Mouse (Mus musculus): ENCODE results near the gene Olfr918. TPM values are rescaled to one million over a fixed set of nuclear protein-coding genes. Genes with fewer than 3 reads are reported as not detected.

The Olfr918 gene
- not detected for total RNA-seq (2022)

GRCm38 (mm10) chr9:38674501-38674900 is at the start of gene Olfr918:
Gene Olfr918 (minus strand): TSS chr9:38674601.
- no peak for DNase-seq (ENCODE audit: low spot score in 2 of 2)

DNA sequence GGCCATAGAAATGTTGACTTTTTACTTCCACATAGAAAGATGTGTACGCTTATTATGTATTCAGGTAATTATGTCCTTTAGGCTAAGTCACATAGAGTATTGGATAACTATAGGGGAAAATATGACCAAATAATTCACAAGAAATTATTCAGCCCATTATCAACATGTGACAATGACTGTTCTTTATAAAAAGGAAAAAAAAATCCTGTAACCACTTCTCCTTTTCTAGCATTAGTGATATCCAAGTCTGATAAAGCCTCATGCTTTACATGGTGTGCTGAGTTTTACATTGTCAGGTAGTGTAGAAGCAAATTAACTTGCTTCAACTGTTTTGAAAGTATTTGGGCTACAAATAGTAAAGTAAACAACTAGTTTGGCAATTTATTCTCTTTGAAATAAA is 49.6 kb upstream of the Olfr918 start:
- DNase-seq (ENCODE audit: low spot score in 2 of 2): no peak

DNA sequence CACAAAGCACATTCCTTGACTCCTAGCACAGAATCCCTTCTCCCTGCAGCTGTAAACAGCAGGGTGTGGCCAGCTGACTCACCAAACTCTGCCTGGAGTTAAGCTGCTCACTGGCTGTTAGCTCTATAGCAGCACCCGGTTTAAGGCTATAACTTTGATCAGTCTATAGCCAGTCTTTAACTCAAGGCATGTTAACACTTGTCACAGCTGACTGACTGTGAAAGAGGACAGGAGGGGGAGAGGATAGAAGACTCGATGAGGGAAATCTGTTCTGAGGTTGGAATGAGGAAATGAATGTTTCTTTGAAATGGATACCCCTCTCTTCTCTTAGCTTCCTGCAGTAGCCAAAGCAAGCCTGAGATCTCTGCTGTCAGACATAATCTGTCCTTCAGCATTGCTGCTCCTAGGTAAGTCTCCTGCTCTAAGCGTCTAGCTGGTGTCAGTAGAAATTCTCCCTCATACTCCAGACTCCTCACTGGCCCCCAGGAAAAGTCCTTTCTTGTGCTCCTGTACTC is 44.6 kb upstream of the Olfr918 start:
- DNase-seq (ENCODE audit: low spot score in 2 of 2): no peak

DNA sequence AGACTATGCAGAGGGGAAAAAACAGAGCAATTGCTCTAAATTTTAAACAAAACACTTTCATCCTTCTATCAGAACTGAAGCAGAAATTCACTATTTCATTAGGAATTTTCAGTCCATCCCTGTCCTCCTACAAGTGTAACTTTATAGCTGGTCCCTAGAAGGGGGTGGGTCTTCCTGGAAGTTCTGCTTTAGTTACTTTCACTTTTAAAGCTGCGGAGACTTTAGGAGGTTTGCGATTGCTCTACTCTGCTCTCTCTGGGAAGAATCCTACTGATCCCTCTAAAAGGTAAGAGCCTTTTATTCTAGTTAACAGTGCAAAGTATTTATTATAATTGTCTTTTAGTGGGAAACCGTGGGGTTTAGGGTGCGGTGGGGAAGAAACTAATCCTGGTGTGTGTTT is 43.7 kb upstream of the Olfr918 start, which contains the start of gene Vwa5a:
TSS of gene Vwa5a (plus strand) at position 167 of the 400 bp plus-strand sequence.
- DNase-seq (ENCODE audit: low spot score in 2 of 2): no peak

- no peak for DNase-seq (ENCODE audit: low spot score in 2 of 2)
Observed at GRCm38 (mm10) chr9:38672887-38673286, 1.5 kb downstream of the Olfr918 start.

DNA sequence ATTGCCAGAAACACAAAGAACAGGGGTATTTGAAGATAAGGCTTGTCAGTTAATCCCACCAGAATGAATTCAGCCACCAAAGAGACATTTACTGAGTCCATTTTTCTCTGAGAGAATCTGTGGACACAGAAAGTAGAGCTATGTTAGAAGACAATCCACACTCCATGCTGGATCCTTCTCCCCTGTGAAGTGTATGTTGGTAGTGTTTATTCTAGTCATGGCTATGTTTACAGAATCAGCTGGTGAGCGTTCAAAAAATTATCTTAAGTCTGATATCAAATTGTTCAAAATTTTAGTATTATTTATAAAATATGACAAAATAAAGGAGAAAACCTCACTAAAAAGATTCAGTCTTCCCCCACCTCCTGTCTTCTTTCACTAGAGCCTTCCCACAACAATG is 8.7 kb downstream of the Olfr918 start, which contains the start of gene Olfr917:
TSS of gene Olfr917 (minus strand) at position 101 of the 400 bp plus-strand sequence.
- DNase-seq (ENCODE audit: low spot score in 2 of 2): no peak

DNA sequence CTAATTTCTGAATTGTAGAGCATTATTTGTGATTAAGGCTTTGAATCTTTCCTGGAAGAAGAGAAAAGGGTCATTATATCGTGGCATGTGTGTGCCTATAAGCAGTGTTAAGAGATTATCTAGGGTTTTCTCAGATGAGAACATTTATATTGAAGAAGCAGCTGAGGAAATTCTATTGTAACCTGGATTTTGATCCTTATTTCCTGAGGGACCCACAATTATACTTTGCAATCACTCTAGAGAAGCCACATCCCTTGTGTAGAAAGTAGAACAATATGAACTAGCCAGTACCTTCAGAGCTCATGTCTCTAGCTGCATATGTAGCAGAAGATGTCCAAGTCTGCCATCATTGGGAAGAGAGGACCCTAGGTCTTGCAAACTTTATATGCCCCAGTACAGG is 14.6 kb downstream of the Olfr918 start, which contains the start of gene Olfr916:
TSS of gene Olfr916 (minus strand) at position 101 of the 400 bp plus-strand sequence.
- DNase-seq (ENCODE audit: low spot score in 2 of 2): no peak

GRCm38 (mm10) chr9:38632406-38632805 is 42.0 kb downstream of the Olfr918 start:
- DNase-seq (ENCODE audit: low spot score in 2 of 2): no peak

Other genes starting within 250 kb of the Olfr918 start
- not detected for gene Olfr901, start 245.1 kb downstream of the Olfr918 start, total RNA-seq (2022)
- not detected for gene Olfr902, start 226.9 kb downstream of the Olfr918 start, total RNA-seq (2022)
- not detected for gene Olfr904, start 211.5 kb downstream of the Olfr918 start, total RNA-seq (2022)
- gene Olfr905, start 203.5 kb downstream of the Olfr918 start, total RNA-seq (2022): not detected
- not detected for gene Olfr906, start 187.5 kb downstream of the Olfr918 start, total RNA-seq (2022)
- not detected for gene Olfr907, start 178.8 kb downstream of the Olfr918 start, total RNA-seq (2022)
- gene Olfr911-ps1, start 153.0 kb downstream of the Olfr918 start, total RNA-seq (2022): not detected
- not detected for gene Olfr910, start 136.8 kb downstream of the Olfr918 start, total RNA-seq (2022)
- gene Olfr912, start 94.4 kb downstream of the Olfr918 start, total RNA-seq (2022): not detected
- gene Olfr913, start 81.8 kb downstream of the Olfr918 start, total RNA-seq (2022): not detected
- gene Olfr914, start 69.5 kb downstream of the Olfr918 start, total RNA-seq (2022): not detected
- not detected for gene Olfr916, start 14.7 kb downstream of the Olfr918 start, total RNA-seq (2022)
- not detected for gene Olfr917, start 8.8 kb downstream of the Olfr918 start, total RNA-seq (2022)
- gene Olfr919, start 29.1 kb upstream of the Olfr918 start, total RNA-seq (2022): not detected
- 10 to 100 TPM; 12.3 to 17.5 (median 16.3) TPM for gene Vwa5a, start 43.7 kb upstream of the Olfr918 start, total RNA-seq (2022)
- gene Olfr920, start 77.7 kb upstream of the Olfr918 start, total RNA-seq (2022): under 1 TPM; 0.07 to 0.17 (median 0.09) TPM
- not detected for gene Olfr921, start 98.5 kb upstream of the Olfr918 start, total RNA-seq (2022)
- gene Olfr922, start 140.0 kb upstream of the Olfr918 start, total RNA-seq (2022): not detected
- not detected for gene Olfr923, start 151.9 kb upstream of the Olfr918 start, total RNA-seq (2022)
- gene Olfr924, start 169.8 kb upstream of the Olfr918 start, total RNA-seq (2022): not detected
- not detected for gene Olfr26, start 180.5 kb upstream of the Olfr918 start, total RNA-seq (2022)
- gene Olfr926, start 202.5 kb upstream of the Olfr918 start, total RNA-seq (2022): not detected